Mouse (Mus musculus): Measurements from ENCODE around the gene Pknox2. TPM values are rescaled to one million over a fixed set of nuclear protein-coding genes. Genes with fewer than 3 reads are reported as not detected.

Pknox2 gene
- polyA plus RNA-seq (2014; fragmentation: Illumina TruSeq; extraction: RNeasy Lipid Tissue Mini Kit (QIAGEN cat#74804)): 17.7 TPM

GRCm38 (mm10) chr9:37147359-37147685, at the start of gene Pknox2:
TSS of gene Pknox2 (minus strand) at chr9:37147407.

Other genes with a start within 250 kb of the Pknox2 start
- 19.4 TPM for gene Tmem218, start 60.8 kb upstream of the Pknox2 start, polyA plus RNA-seq (2014; fragmentation: Illumina TruSeq; extraction: RNeasy Lipid Tissue Mini Kit (QIAGEN cat#74804))
- gene Slc37a2, start 108.3 kb upstream of the Pknox2 start, polyA plus RNA-seq (2014; fragmentation: Illumina TruSeq; extraction: RNeasy Lipid Tissue Mini Kit (QIAGEN cat#74804)): 10.1 TPM
- 18.6 TPM for gene Ccdc15, start 201.0 kb upstream of the Pknox2 start, polyA plus RNA-seq (2014; fragmentation: Illumina TruSeq; extraction: RNeasy Lipid Tissue Mini Kit (QIAGEN cat#74804))
- not detected for gene Hepacam, start 219.9 kb upstream of the Pknox2 start, polyA plus RNA-seq (2014; fragmentation: Illumina TruSeq; extraction: RNeasy Lipid Tissue Mini Kit (QIAGEN cat#74804))

Data from ovary, adult 10 weeks (tissue).